Mouse (Mus musculus) liver, postnatal 0 days (tissue): Measurements from ENCODE around the gene Actr6.
"Not testable (repeated sequence)": the region's sequence is repeated elsewhere in the genome, so short reads cannot be mapped to it uniquely, and the experiment has no call there.

Experiments
- CTCF ChIP-seq: sonication (generic); IDR thresholded peaks from 2 replicates; pipeline ENCODE4 v1.5.1; 2016; ENCODE audit warnings: antibody characterized with exemption, low read depth
- EP300 ChIP-seq: IDR thresholded peaks from 2 replicates; pipeline ENCODE4 v1.6.1; 2016; ENCODE audit warnings: antibody characterized with exemption, low read depth, mild to moderate bottlenecking

- TF ChIP-seq EP300, CTCF: not testable (repeated sequence)
Measured at GRCm38 (mm10) chr10:89670371-89670770, 61.7 kb downstream of the Actr6 start.
